Mouse (Mus musculus): ENCODE results near the gene Cyp2w1. TPM values are rescaled to one million over a fixed set of nuclear protein-coding genes. Genes with fewer than 3 reads are reported as not detected.

The Cyp2w1 gene
- total and polyA plus RNA-seq, 3 experiments = not detected

- Histone ChIP-seq H3K4me3 (ENCODE audit: control insufficient read depth in 1 of 2, insufficient read depth in 1 of 2, low read depth in 2 of 2, low read length in 2 of 2) (no peak overlapping the region), H3K27ac (ENCODE audit: control insufficient read depth, low read depth, low read length) (no peak overlapping the region), H3K9ac (ENCODE audit: control insufficient read depth, low read depth, low read length, poor library complexity, severe bottlenecking) (no peak overlapping the region), H3K9me3 (replicated peaks; ENCODE audit: insufficient read depth, low read length) (no peaks in the 10 kb centered on the region), H3K27me3 (ENCODE audit: control insufficient read depth in 1 of 2, insufficient read depth in 2 of 2, low read length in 2 of 2) (no peaks in the 10 kb centered on the region), H3K4me1 (ENCODE audit: control insufficient read depth in 1 of 2, insufficient read depth in 2 of 2, low read length in 2 of 2) (no peaks in the 10 kb centered on the region), H3K79me2 (ENCODE audit: control insufficient read depth, insufficient read depth, low read length, poor library complexity) (no peaks in the 10 kb centered on the region), H3K36me3 (ENCODE audit: control insufficient read depth in 1 of 2, insufficient read depth in 2 of 2, low read length in 2 of 2) (no peaks in the 10 kb centered on the region; a peak in 1 of 4 replicates)
- DNase-seq (ENCODE audit: low read depth, low spot score) = no peak
- TF ChIP-seq NELFE (IDR thresholded peaks at IDR 0.05; ENCODE audit: low read depth, low read length) = no peak
- no peak for TF ChIP-seq MXI1 (IDR thresholded peaks at IDR 0.05; ENCODE audit: low read depth, low read length)
- TF ChIP-seq JUND (IDR thresholded peaks at IDR 0.05; ENCODE audit: low read depth, low read length) = no peak
- TF ChIP-seq TAL1 (IDR thresholded peaks at IDR 0.05; ENCODE audit: low read length) = no peak
- TF ChIP-seq MEF2A (IDR thresholded peaks at IDR 0.05; ENCODE audit: extremely low read depth, insufficient replicate concordance, low read depth, low read length, poor library complexity, severe bottlenecking) = no peak
- TF ChIP-seq GABPA (IDR thresholded peaks at IDR 0.05; ENCODE audit: low read depth, low read length) = no peak
- TF ChIP-seq TCF12 (IDR thresholded peaks at IDR 0.05; ENCODE audit: low read depth, low read length) = no peak
- TF ChIP-seq POLR2AphosphoS5 (IDR thresholded peaks at IDR 0.05; ENCODE audit: borderline replicate concordance, low read depth, low read length) = no peak
- TF ChIP-seq ZNF384 (IDR thresholded peaks at IDR 0.05; ENCODE audit: low read depth, low read length) = no peak
These were observed 14.1 kb downstream of the Cyp2w1 start for GRCm38 (mm10) chr5:139366484-139366883.

- Histone ChIP-seq H3K36me3 (ENCODE audit: control insufficient read depth in 1 of 2, insufficient read depth in 2 of 2, low read length in 2 of 2) (no peaks in the 10 kb centered on the region; a peak in 1 of 4 replicates), H3K9me3 (replicated peaks; ENCODE audit: insufficient read depth, low read length) (no peaks in the 10 kb centered on the region), H3K79me2 (ENCODE audit: control insufficient read depth, insufficient read depth, low read length, poor library complexity) (peaks cover 2% of the 10 kb centered on the region; the same call in 1 of the 2 replicates), H3K27ac (ENCODE audit: control insufficient read depth, low read depth, low read length) (no peak overlapping the region), H3K4me1 (ENCODE audit: control insufficient read depth in 1 of 2, insufficient read depth in 2 of 2, low read length in 2 of 2) (peaks cover 0 to 5% of the 10 kb centered on the region in 2 experiments; a peak in 2 of 4 replicates), H3K4me3 (ENCODE audit: control insufficient read depth in 1 of 2, insufficient read depth in 1 of 2, low read depth in 2 of 2, low read length in 2 of 2) (no peak overlapping the region), H3K27me3 (ENCODE audit: control insufficient read depth in 1 of 2, insufficient read depth in 2 of 2, low read length in 2 of 2) (no peaks in the 10 kb centered on the region), H3K9ac (ENCODE audit: control insufficient read depth, low read depth, low read length, poor library complexity, severe bottlenecking) (no peak overlapping the region)
- no peak for DNase-seq (ENCODE audit: low read depth, low spot score)
- TF ChIP-seq ZC3H11A (IDR thresholded peaks at IDR 0.05; ENCODE audit: low read depth, low read length) (no peak), BHLHE40 (IDR thresholded peaks at IDR 0.05; ENCODE audit: borderline replicate concordance, low read depth, low read length) (no peak)
These were observed 15.6 kb downstream of the Cyp2w1 start for GRCm38 (mm10) chr5:139367884-139368458.

- TF ChIP-seq BHLHE40 (IDR thresholded peaks at IDR 0.05; ENCODE audit: borderline replicate concordance, low read depth, low read length) = no peak
- no peak for TF ChIP-seq MXI1 (IDR thresholded peaks at IDR 0.05; ENCODE audit: low read depth, low read length)
- no peak for TF ChIP-seq TCF12 (IDR thresholded peaks at IDR 0.05; ENCODE audit: low read depth, low read length)
- TF ChIP-seq KAT2A (conservative IDR thresholded peaks at IDR 0.05; ENCODE audit: low read depth, low read length) = no peak
- TF ChIP-seq CHD2 (IDR thresholded peaks at IDR 0.05; ENCODE audit: low read length) = no peak
- no peak for TF ChIP-seq POLR2AphosphoS2 (IDR thresholded peaks at IDR 0.05; ENCODE audit: low read length)
- no peak for TF ChIP-seq E2F4 (IDR thresholded peaks at IDR 0.05; ENCODE audit: borderline replicate concordance, low read depth, low read length)
- no peak for TF ChIP-seq ELF1 (IDR thresholded peaks at IDR 0.05; ENCODE audit: low read depth, low read length)
- no peak for TF ChIP-seq ETS1 (IDR thresholded peaks at IDR 0.05; ENCODE audit: low read depth, low read length)
- no peak for TF ChIP-seq GATA1 (IDR thresholded peaks at IDR 0.05; ENCODE audit: low read depth, low read length)
- TF ChIP-seq JUND (IDR thresholded peaks at IDR 0.05; ENCODE audit: low read depth, low read length) = no peak
- TF ChIP-seq ZC3H11A (IDR thresholded peaks at IDR 0.05; ENCODE audit: low read depth, low read length) = no peak
- TF ChIP-seq CHD1 (IDR thresholded peaks at IDR 0.05; ENCODE audit: low read depth, low read length) = no peak
- no peak overlapping the region for H3K27ac ChIP-seq (ENCODE audit: control insufficient read depth, low read depth, low read length)
- no peak for DNase-seq (ENCODE audit: low read depth, low spot score)
These were observed 16.4 kb downstream of the Cyp2w1 start for GRCm38 (mm10) chr5:139368638-139369320.

More at GRCm38 (mm10) chr5:139368638-139369320, 16.4 kb downstream of the Cyp2w1 start:
- Histone ChIP-seq H3K9ac (ENCODE audit: control insufficient read depth, low read depth, low read length, poor library complexity, severe bottlenecking) (no peak overlapping the region), H3K27me3 (ENCODE audit: control insufficient read depth in 1 of 2, insufficient read depth in 2 of 2, low read length in 2 of 2) (no peaks in the 10 kb centered on the region), H3K79me2 (ENCODE audit: control insufficient read depth, insufficient read depth, low read length, poor library complexity) (peaks cover 2% of the 10 kb centered on the region; the same call in 1 of the 2 replicates), H3K4me3 (ENCODE audit: control insufficient read depth in 1 of 2, insufficient read depth in 1 of 2, low read depth in 2 of 2, low read length in 2 of 2) (no peak overlapping the region), H3K36me3 (ENCODE audit: control insufficient read depth in 1 of 2, insufficient read depth in 2 of 2, low read length in 2 of 2) (no peaks in the 10 kb centered on the region; a peak in 1 of 4 replicates), H3K4me1 (ENCODE audit: control insufficient read depth in 1 of 2, insufficient read depth in 2 of 2, low read length in 2 of 2) (peaks cover 0 to 5% of the 10 kb centered on the region in 2 experiments; a peak in 2 of 4 replicates), H3K9me3 (replicated peaks; ENCODE audit: insufficient read depth, low read length) (no peaks in the 10 kb centered on the region)

Measured in MEL (cell line).